Mouse (Mus musculus): Measurements from ENCODE around the gene Itga5. TPM values are rescaled to one million over a fixed set of nuclear protein-coding genes. Genes with fewer than 3 reads are reported as not detected.

Itga5 gene
- polyA plus RNA-seq, 1 experiment from 2014 or later: 5.3 TPM

DNA sequence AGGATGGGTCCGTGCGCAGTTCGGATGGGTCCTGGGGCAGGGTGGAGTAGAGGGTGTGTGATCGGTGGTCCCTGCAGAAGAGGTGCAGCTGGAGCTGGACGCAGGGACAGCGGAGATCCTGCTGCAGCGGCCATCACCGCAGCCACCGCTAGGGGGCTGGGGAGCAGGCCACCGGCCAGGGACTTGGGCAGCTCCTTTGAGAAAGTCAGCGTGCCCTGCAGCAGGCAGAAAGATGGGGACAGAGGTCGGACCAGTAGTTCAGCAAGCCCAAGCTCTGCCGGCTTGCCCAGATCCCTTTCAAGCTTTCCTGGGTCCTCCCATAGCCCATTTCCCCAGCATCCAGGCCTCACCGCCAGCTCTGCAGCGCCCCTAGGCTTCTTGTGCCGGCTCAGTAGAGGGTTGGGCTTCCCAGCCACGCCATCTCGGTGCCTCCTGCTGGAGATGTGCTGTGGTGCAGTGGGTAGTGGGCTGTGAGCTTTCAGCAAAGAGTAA is 51.5 kb downstream of the Itga5 start:
- peak; percentile 74 for DNase-seq (ENCODE audit: low spot score)
- peak; percentile 80 for ATAC-seq
- no peaks in the 10 kb centered on the region for H3K9me3 ChIP-seq (replicated peaks; ENCODE audit: control insufficient read depth, low read length)
- no peaks in the 10 kb centered on the region for H3K27me3 ChIP-seq (replicated peaks; ENCODE audit: control insufficient read depth, insufficient read depth, low read length)
- H3K4me2 ChIP-seq (ENCODE audit: low read length): peak overlapping the region; percentile 45
- H3K9ac ChIP-seq (ENCODE audit: low read length): peak overlapping the region; percentile 49
- peaks cover 33% of the 10 kb centered on the region for H3K36me3 ChIP-seq (ENCODE audit: control insufficient read depth, insufficient read depth, low read length)
- 3% methylated on average over 18 of the region's 18 CpGs for WGBS
- H3K4me1 ChIP-seq (ENCODE audit: control insufficient read depth, insufficient read depth, low read length): peaks cover 3% of the 10 kb centered on the region; the same call in 1 of the 2 replicates
- H3K27ac ChIP-seq (ENCODE audit: low read depth, low read length): no peak overlapping the region
- H3K4me3 ChIP-seq (ENCODE audit: low read depth, low read length): peak overlapping the region; percentile 15

DNA sequence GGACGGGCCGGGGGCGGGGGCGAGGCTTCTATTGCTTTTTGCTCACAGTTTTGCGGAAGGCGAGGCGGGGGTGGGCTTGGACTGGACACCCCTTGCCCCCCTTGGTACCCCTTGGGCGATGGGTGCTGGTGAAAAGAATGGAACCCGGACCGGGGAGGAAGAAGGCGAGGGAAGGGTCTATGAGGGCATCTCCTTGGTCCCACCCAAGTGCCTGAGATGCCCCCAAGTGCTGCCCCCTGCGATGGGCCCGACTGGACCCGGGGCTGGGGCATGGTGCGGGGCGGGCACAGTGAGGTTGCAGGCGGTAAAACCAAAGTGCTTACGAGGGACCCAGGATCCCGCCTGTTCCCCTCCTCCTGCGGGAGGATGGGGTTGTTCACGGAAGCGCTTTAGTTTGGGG is 52.4 kb downstream of the Itga5 start:
- Histone ChIP-seq H3K36me3 (ENCODE audit: control insufficient read depth, insufficient read depth, low read length) (peaks cover 33% of the 10 kb centered on the region), H3K4me3 (ENCODE audit: low read depth, low read length) (no peak overlapping the region), H3K4me2 (ENCODE audit: low read length) (peak overlapping the region; percentile 45), H3K27me3 (replicated peaks; ENCODE audit: control insufficient read depth, insufficient read depth, low read length) (no peaks in the 10 kb centered on the region), H3K9me3 (replicated peaks; ENCODE audit: control insufficient read depth, low read length) (no peaks in the 10 kb centered on the region), H3K9ac (ENCODE audit: low read length) (peak overlapping the region; percentile 1; the same call in 1 of the 2 replicates), H3K4me1 (ENCODE audit: control insufficient read depth, insufficient read depth, low read length) (peaks cover 3% of the 10 kb centered on the region; the same call in 1 of the 2 replicates), H3K27ac (ENCODE audit: low read depth, low read length) (no peak overlapping the region)
- WGBS: 43% methylated on average over 22 of the region's 22 CpGs
- DNase-seq (ENCODE audit: low spot score): no peak
- 0 out of 2 replicates have a peak, but pooled peaks have one; percentile 19 for ATAC-seq

DNA sequence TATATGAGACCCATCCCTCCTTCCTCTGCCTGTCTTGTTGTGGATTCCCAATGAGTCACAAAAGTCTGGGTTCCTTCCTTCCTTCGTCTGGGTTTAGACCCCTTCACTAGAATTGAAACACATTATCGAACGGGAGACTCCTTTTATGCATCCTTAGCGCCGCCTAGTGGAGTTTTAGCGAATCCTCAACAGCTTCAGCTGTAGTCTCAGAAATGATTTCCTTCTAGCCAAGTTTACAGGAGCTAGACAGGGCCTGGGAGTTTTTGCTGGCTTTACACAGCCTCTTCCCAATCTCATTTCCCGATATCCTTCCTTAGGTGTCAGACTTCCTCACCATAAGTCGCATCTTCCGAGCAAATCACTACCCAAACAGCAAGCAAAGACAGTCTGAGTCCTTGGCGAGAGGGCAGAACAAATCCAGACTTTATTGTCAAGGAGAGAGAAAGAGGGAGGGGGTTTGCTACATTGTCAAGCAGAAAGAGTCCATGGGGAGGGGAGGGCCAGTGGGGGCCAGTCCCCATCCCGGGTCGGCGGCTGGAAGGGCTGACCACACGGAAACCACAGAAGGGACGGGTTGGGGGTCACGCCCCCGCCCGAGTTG is 53.0 kb downstream of the Itga5 start:
- WGBS: 13% methylated on average over 18 of the region's 18 CpGs
- H3K4me2 ChIP-seq (ENCODE audit: low read length): no peak overlapping the region

DNA sequence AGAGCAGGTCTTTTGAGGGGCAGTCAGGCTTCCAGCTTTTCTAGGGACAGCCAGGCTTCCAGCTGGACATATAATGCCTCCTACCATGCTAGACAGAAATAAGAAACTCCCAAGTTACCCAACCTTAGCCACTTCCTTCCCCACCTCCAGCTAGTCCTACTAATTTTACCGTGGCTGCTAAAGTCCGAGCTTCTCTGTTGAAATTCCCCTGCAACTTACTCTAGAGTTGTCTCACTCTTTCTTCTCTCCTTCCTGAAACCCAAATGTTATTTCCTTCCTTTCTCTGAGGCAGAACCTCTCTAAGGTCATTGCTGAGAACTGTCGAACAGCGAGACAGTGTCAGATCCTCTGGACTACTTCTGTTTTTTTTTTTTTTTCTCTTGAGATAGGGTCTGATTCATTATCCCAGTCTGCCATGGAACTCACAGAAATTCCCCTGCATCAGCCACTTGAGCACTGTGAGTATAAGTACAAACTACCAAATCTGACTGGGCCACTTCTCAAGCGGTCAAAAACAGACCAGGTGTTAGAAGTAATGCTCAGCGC is 56.1 kb downstream of the Itga5 start, which contains the start of gene Gpr84:
Gpr84 (minus strand) TSS at position 248 of the 546 bp plus-strand sequence.
- Histone ChIP-seq H3K4me1 (ENCODE audit: control insufficient read depth, insufficient read depth, low read length) (peaks cover 10% of the 10 kb centered on the region), H3K4me2 (ENCODE audit: low read length) (no peak within 1 kb of the TSS), H3K36me3 (ENCODE audit: control insufficient read depth, insufficient read depth, low read length) (peaks cover 3% of the 10 kb centered on the region; the same call in 1 of the 2 replicates), H3K9ac (ENCODE audit: low read length) (no peak within 1 kb of the TSS), H3K27ac (ENCODE audit: low read depth, low read length) (no peak within 1 kb of the TSS), H3K9me3 (replicated peaks; ENCODE audit: control insufficient read depth, low read length) (no peaks in the 10 kb centered on the region), H3K4me3 (ENCODE audit: low read depth, low read length) (no peak within 1 kb of the TSS), H3K27me3 (replicated peaks; ENCODE audit: control insufficient read depth, insufficient read depth, low read length) (no peaks in the 10 kb centered on the region)
- ATAC-seq: no peak
- 80% methylated on average over 6 of the region's 6 CpGs for WGBS
- DNase-seq (ENCODE audit: low spot score): no peak

More for the DNA sequence above, 53.0 kb downstream of the Itga5 start:
- H3K27me3 ChIP-seq (replicated peaks; ENCODE audit: control insufficient read depth, insufficient read depth, low read length): no peaks in the 10 kb centered on the region
- no peaks in the 10 kb centered on the region for H3K9me3 ChIP-seq (replicated peaks; ENCODE audit: control insufficient read depth, low read length)
- no peak overlapping the region for H3K4me3 ChIP-seq (ENCODE audit: low read depth, low read length)
- peaks cover 27% of the 10 kb centered on the region for H3K36me3 ChIP-seq (ENCODE audit: control insufficient read depth, insufficient read depth, low read length)
- no peak overlapping the region for H3K27ac ChIP-seq (ENCODE audit: low read depth, low read length)
- no peak overlapping the region for H3K9ac ChIP-seq (ENCODE audit: low read length)
- ATAC-seq (peak; percentile 24; the same call in 1 of the 2 replicates), DNase-seq (ENCODE audit: low spot score) (peak; percentile 92)
- peaks cover 3% of the 10 kb centered on the region; the same call in 1 of the 2 replicates for H3K4me1 ChIP-seq (ENCODE audit: control insufficient read depth, insufficient read depth, low read length)

DNA sequence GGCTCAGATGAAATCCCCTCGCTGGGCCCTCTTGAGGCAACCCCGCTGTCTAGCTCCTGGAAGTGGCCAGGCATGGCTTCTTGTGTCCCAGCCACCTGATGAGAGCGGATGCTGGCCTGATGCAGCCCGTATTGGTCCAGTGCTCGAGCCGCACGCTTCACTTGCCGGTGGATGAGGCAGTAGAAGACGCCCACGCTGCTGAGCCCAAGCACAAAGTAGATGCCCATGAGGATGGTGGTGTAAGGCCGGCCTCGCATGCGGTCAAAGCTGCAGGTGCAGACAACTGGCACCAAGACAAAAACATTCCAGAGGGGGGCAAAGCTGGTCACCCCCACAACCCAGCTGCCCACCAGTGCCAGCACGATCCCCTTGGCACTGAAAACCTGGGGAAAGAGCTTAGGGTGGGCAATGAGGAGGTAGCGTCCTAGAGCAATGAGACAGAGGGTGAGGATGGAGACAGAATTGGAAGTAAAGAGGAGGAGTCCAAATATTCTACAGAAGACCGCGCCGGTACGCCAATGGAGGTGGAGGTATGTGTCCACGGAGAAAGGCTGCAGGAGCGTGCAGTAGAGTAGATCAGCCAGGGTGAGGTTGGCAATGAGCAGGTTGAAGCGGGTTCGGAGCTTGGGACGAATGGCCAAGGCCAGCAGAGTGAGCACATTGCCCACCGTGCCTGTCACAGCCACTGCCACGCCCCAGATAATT is 57.5 kb downstream of the Itga5 start:
- Histone ChIP-seq H3K4me3 (ENCODE audit: low read depth, low read length) (no peak overlapping the region), H3K4me2 (ENCODE audit: low read length) (0 out of 2 replicates have a peak overlapping the region, but pooled peaks have one; percentile 5), H3K9ac (ENCODE audit: low read length) (peak overlapping the region; percentile 41; the same call in 1 of the 2 replicates), H3K36me3 (ENCODE audit: control insufficient read depth, insufficient read depth, low read length) (no peaks in the 10 kb centered on the region), H3K27me3 (replicated peaks; ENCODE audit: control insufficient read depth, insufficient read depth, low read length) (no peaks in the 10 kb centered on the region), H3K9me3 (replicated peaks; ENCODE audit: control insufficient read depth, low read length) (no peaks in the 10 kb centered on the region), H3K27ac (ENCODE audit: low read depth, low read length) (no peak overlapping the region), H3K4me1 (ENCODE audit: control insufficient read depth, insufficient read depth, low read length) (peaks cover 14% of the 10 kb centered on the region)
- 67% methylated on average over 26 of the region's 26 CpGs for WGBS
- DNase-seq (ENCODE audit: low spot score) (no peak), ATAC-seq (no peak)

DNA sequence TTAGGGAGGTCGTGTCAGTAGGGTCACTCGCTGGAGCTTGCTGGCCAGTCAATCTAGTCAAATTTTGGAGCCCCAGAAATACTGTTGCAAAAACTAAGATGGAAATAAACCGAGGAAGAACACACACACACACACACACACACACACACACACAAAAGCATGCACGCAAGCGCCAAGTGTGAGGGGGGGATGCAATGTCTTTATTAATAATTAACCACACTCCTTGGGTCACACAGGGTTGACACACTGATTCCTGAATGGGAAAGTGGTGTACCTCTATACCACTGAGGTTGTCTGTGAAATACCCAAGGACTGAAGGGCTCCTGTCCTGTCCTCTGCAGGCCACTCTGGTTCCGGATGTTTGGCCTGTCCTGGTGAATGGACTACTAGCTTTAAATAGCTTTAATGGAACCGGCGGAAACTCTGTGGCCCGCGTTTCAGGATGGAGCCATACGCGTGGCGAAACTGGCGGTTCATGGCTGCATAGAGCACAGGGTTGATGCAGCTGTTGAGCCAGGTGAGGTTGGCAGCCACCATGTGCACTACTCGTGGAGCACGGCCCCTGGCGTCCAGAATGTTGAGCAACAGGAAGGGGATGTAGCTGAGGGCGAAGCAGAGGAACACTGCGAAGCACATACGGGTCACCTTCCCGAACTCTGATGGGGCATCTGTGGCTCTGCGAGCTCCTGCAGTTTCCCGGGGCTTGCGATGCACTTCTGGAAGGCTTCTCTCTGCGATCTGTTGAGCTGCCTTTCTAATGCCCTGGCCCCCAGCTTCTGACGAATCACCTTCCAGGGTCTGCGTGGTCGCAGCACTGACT is 58.3 kb downstream of the Itga5 start:
- ATAC-seq (no peak), DNase-seq (ENCODE audit: low spot score) (no peak)
- Histone ChIP-seq H3K4me2 (ENCODE audit: low read length) (0 out of 2 replicates have a peak overlapping the region, but pooled peaks have one; percentile 5), H3K9me3 (replicated peaks; ENCODE audit: control insufficient read depth, low read length) (no peaks in the 10 kb centered on the region), H3K36me3 (ENCODE audit: control insufficient read depth, insufficient read depth, low read length) (no peaks in the 10 kb centered on the region), H3K27me3 (replicated peaks; ENCODE audit: control insufficient read depth, insufficient read depth, low read length) (no peaks in the 10 kb centered on the region), H3K9ac (ENCODE audit: low read length) (peak overlapping the region; percentile 41; the same call in 1 of the 2 replicates), H3K4me1 (ENCODE audit: control insufficient read depth, insufficient read depth, low read length) (peaks cover 20% of the 10 kb centered on the region), H3K4me3 (ENCODE audit: low read depth, low read length) (no peak overlapping the region), H3K27ac (ENCODE audit: low read depth, low read length) (no peak overlapping the region)
- 48% methylated on average over 28 of the region's 28 CpGs for WGBS

DNA sequence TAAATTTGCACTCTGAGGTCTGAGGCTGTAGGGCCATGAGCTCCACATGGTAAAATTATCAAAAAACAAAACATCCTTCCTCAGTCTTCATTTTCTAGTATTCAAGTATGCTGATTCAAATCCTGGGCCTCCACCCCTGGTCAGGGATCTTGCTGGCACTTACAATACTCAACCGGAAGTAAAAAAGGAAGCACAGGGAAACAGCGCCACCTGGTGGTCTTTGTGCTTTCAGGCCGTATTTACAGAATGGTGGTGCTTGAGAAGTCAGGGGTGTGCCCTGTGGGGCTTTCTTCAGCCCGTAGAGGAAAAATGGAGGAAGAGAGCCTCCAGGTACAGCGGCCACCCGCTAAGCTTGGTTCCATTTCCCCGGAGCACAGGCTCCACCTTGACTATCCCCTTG is 59.4 kb downstream of the Itga5 start:
- Histone ChIP-seq H3K9ac (ENCODE audit: low read length) (peak overlapping the region; percentile 32; the same call in 1 of the 2 replicates), H3K4me3 (ENCODE audit: low read depth, low read length) (no peak overlapping the region), H3K4me1 (ENCODE audit: control insufficient read depth, insufficient read depth, low read length) (peaks cover 29% of the 10 kb centered on the region), H3K9me3 (replicated peaks; ENCODE audit: control insufficient read depth, low read length) (no peaks in the 10 kb centered on the region), H3K27ac (ENCODE audit: low read depth, low read length) (peak overlapping the region; percentile 35; the same call in 1 of the 2 replicates), H3K27me3 (replicated peaks; ENCODE audit: control insufficient read depth, insufficient read depth, low read length) (no peaks in the 10 kb centered on the region), H3K4me2 (ENCODE audit: low read length) (peak overlapping the region; percentile 20; the same call in 1 of the 2 replicates), H3K36me3 (ENCODE audit: control insufficient read depth, insufficient read depth, low read length) (no peaks in the 10 kb centered on the region)
- WGBS: 1% methylated on average over 7 of the region's 7 CpGs
- ATAC-seq (no peak), DNase-seq (ENCODE audit: low spot score) (peak; percentile 96)

Data from forebrain, embryonic 14.5 days (tissue).